Mouse (Mus musculus) liver, embryonic 14.5 days (tissue): ENCODE results near the gene Arrdc4.

Experiments
- CTCF ChIP-seq: IDR thresholded peaks from 2 replicates; pipeline ENCODE4 v1.5.1; 2016; ENCODE audit warnings: antibody characterized with exemption, low read depth, control low read depth
- EP300 ChIP-seq: IDR thresholded peaks from 2 replicates; pipeline ENCODE4 v1.6.1; 2016; ENCODE audit warnings: antibody characterized with exemption, low read depth

GRCm38 (mm10) chr7:68712928-68713327, 36.1 kb downstream of the Arrdc4 start:
- TF ChIP-seq CTCF (no peak), EP300 (no peak)
